Mouse (Mus musculus) embryonic facial prominence, embryonic 11.5 days (tissue): ENCODE measurements around the gene Dcps. TPM values are rescaled to one million over a fixed set of nuclear protein-coding genes. Genes with fewer than 3 reads are reported as not detected.

ENCODE experiments used
- ATAC-seq: fragments of 200-750 bp; cut with Nextera tagmentation; replicated peaks from 2 replicates; pipeline ENCODE4 v1.8.0; 2017; ENCODE audit warnings: low read depth; ENCODE audit not compliant: insufficient number of reproducible peaks, low FRiP score, low TSS enrichment
- DNase-seq: peaks from one replicate; pipeline ENCODE4 v3.0.0-alpha.2; 2015; ENCODE audit warnings: low spot score
- H3K27ac ChIP-seq: fragments of 300-500 bp; sonication (generic); replicated peaks from 2 replicates; pipeline ENCODE4 v1.5.1; 2014; ENCODE audit warnings: mild to moderate bottlenecking, low read depth, low read length, control low read depth
- H3K27me3 ChIP-seq: fragments of 300-500 bp; sonication (generic); 2 replicates; pipeline ENCODE4 v1.6.1; 2014; ENCODE audit warnings: mild to moderate bottlenecking, low read length, moderate library complexity, mixed read lengths; ENCODE audit not compliant: control insufficient read depth, insufficient read depth
- H3K36me3 ChIP-seq: fragments of 300-500 bp; sonication (generic); replicated peaks from 2 replicates; pipeline ENCODE4 v1.6.1; 2014; ENCODE audit warnings: low read depth, mild to moderate bottlenecking, low read length, moderate library complexity, mixed read lengths; ENCODE audit not compliant: control insufficient read depth, insufficient read depth
- H3K4me1 ChIP-seq: fragments of 300-500 bp; sonication (generic); 2 replicates; pipeline ENCODE4 v1.6.1; 2014; ENCODE audit warnings: low read length, mixed read lengths; ENCODE audit not compliant: control insufficient read depth, insufficient read depth
- H3K4me2 ChIP-seq: fragments of 300-500 bp; sonication (generic); 2 replicates; pipeline ENCODE4 v1.6.1; 2014; ENCODE audit warnings: low read depth, mild to moderate bottlenecking, control low read depth, low read length, moderate library complexity
- H3K4me3 ChIP-seq: fragments of 300-500 bp; sonication (generic); 2 replicates; pipeline ENCODE4 v1.5.1; 2014; ENCODE audit warnings: low read depth, low read length, control low read depth
- H3K9ac ChIP-seq: fragments of 300-500 bp; sonication (generic); replicated peaks from 2 replicates; pipeline ENCODE4 v1.6.1; 2014; ENCODE audit warnings: mild to moderate bottlenecking, control low read depth, low read length
- H3K9me3 ChIP-seq: fragments of 300-500 bp; sonication (generic); replicated peaks from 2 replicates; pipeline ENCODE4 v1.6.1; 2016; ENCODE audit warnings: mild to moderate bottlenecking, low read length, inconsistent platforms, mixed read lengths; ENCODE audit not compliant: control insufficient read depth
- WGBS: fragments of 180-500 bp; shearing (Covaris S2); extraction: QIAGEN DNeasy Blood & Tissue Kit; methylation state at CpG from one replicate; pipeline ENCODE4 v1.1.7; 2014; 5-methylcytosine and 5-hydroxymethylcytosine counted together
- polyA plus RNA-seq: library from polyadenylated mRNA; unstranded; fragments of >200 nt; fragmentation: Nextera tagmentation; extraction: Ambion mirVana; gene quantifications from 2 replicates; pipeline ENCODE4 v1.2.1, GENCODE M21; 2014

Gene Dcps
- polyA plus RNA-seq, 1 experiment from 2014 or later, result 93.3 TPM

DNA sequence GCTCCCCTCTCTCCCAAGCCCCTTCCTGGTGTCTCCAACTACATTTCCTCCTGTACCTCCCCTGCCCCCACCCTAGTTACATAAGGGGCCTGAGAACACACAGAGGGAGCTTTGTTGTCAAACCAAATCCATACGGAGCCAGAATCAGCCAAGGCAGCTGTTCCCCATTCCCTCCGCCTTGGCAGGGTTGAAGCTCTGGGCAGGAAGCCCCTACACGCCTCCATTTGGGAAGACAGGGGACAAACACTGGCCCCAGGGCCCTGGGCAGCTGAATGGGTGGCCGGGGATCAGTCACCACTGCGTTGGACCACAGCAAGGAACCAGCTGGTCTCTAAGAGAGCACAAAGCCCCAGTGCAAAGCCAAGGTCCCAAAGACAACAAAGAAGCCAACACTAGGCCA lies 66.9 kb downstream of the Dcps start:
- Histone ChIP-seq H3K4me2 (no peak overlapping the region), H3K27ac (peak overlapping the region; percentile 52)

DNA sequence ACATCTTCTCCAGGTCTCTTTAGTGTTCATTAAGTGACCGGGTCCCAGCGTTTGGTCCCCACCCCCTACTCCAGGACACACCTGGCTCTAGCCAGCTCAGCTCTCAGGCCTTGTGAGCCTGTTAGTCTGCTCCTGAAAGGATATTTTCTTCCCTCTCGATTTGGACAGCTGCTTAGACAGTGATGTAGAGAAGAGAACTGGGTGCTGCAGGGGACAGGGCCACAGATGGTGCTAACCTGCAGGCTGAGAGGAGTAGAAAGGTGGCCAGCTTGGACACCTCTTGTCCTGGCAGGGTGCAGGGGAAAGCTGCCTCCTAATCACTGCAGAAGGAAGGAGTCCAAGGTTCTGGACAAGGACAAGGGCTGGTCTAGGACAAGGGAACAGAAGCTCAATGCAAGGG lies 67.8 kb downstream of the Dcps start:
- no peaks in the 10 kb centered on the region for H3K36me3 ChIP-seq
- peaks cover 9% of the 10 kb centered on the region for H3K4me1 ChIP-seq
- H3K27ac ChIP-seq, result no peak overlapping the region
- ATAC-seq, result no peak
- 62% methylated on average over 3 of the region's 3 CpGs for WGBS
- no peaks in the 10 kb centered on the region for H3K9me3 ChIP-seq
- no peak overlapping the region for H3K9ac ChIP-seq
- H3K4me3 ChIP-seq, result no peak overlapping the region
- no peaks in the 10 kb centered on the region for H3K27me3 ChIP-seq
- DNase-seq, result no peak
- H3K4me2 ChIP-seq, result no peak overlapping the region

More for the DNA sequence above, 66.9 kb downstream of the Dcps start:
- no peaks in the 10 kb centered on the region for H3K27me3 ChIP-seq
- H3K9me3 ChIP-seq, result no peaks in the 10 kb centered on the region
- H3K36me3 ChIP-seq, result no peaks in the 10 kb centered on the region
- ATAC-seq (0 out of 2 replicates have a peak, but pooled peaks have one; percentile 8), DNase-seq (peak; percentile 79)
- H3K4me1 ChIP-seq, result peaks cover 9% of the 10 kb centered on the region
- WGBS, result 24% methylated on average over 5 of the region's 5 CpGs
- H3K4me3 ChIP-seq, result no peak overlapping the region
- no peak overlapping the region for H3K9ac ChIP-seq

- H3K4me1 ChIP-seq, result peaks cover 9% of the 10 kb centered on the region
- no peak overlapping the region for H3K4me2 ChIP-seq
- WGBS, result 84% methylated on average over 5 of the region's 5 CpGs
- no peaks in the 10 kb centered on the region for H3K9me3 ChIP-seq
- H3K27ac ChIP-seq, result no peak overlapping the region
- no peaks in the 10 kb centered on the region for H3K27me3 ChIP-seq
- no peak overlapping the region for H3K9ac ChIP-seq
- ATAC-seq (no peak), DNase-seq (no peak)
- H3K4me3 ChIP-seq, result no peak overlapping the region
- H3K36me3 ChIP-seq, result no peaks in the 10 kb centered on the region
Measured at GRCm38 (mm10) chr9:35107396-35107795, 68.5 kb downstream of the Dcps start.

- Histone ChIP-seq H3K36me3 (no peaks in the 10 kb centered on the region), H3K27me3 (no peaks in the 10 kb centered on the region), H3K4me2 (no peak overlapping the region), H3K4me1 (no peaks in the 10 kb centered on the region; the same call in 1 of the 2 replicates), H3K9ac (no peak overlapping the region), H3K9me3 (no peaks in the 10 kb centered on the region), H3K4me3 (no peak overlapping the region), H3K27ac (no peak overlapping the region)
- WGBS, result 56% methylated on average over 15 of the region's 15 CpGs
- no peak for ATAC-seq
- DNase-seq, result no peak
Measured at GRCm38 (mm10) chr9:35105884-35106880, 69.7 kb downstream of the Dcps start.

- no peak for ATAC-seq
- H3K9ac ChIP-seq, result no peak overlapping the region
- no peak overlapping the region for H3K27ac ChIP-seq
- WGBS, result 61% methylated on average over 2 of the region's 2 CpGs
- no peaks in the 10 kb centered on the region for H3K36me3 ChIP-seq
- H3K27me3 ChIP-seq, result no peaks in the 10 kb centered on the region
- no peaks in the 10 kb centered on the region; the same call in 1 of the 2 replicates for H3K4me1 ChIP-seq
- no peak for DNase-seq
- H3K9me3 ChIP-seq, result no peaks in the 10 kb centered on the region
- no peak overlapping the region for H3K4me2 ChIP-seq
- H3K4me3 ChIP-seq, result no peak overlapping the region
Measured at GRCm38 (mm10) chr9:35105438-35105837, 70.4 kb downstream of the Dcps start.

GRCm38 (mm10) chr9:35104711-35105110 lies 71.2 kb downstream of the Dcps start:
- DNase-seq (no peak), ATAC-seq (no peak)
- H3K4me2 ChIP-seq, result no peak overlapping the region
- no peaks in the 10 kb centered on the region for H3K36me3 ChIP-seq
- no peaks in the 10 kb centered on the region for H3K27me3 ChIP-seq
- H3K27ac ChIP-seq, result no peak overlapping the region
- H3K4me1 ChIP-seq, result no peaks in the 10 kb centered on the region; the same call in 1 of the 2 replicates
- WGBS, result 88% methylated on average over 4 of the region's 4 CpGs
- no peak overlapping the region for H3K9ac ChIP-seq
- no peak overlapping the region for H3K4me3 ChIP-seq
- H3K9me3 ChIP-seq, result no peaks in the 10 kb centered on the region

DNA sequence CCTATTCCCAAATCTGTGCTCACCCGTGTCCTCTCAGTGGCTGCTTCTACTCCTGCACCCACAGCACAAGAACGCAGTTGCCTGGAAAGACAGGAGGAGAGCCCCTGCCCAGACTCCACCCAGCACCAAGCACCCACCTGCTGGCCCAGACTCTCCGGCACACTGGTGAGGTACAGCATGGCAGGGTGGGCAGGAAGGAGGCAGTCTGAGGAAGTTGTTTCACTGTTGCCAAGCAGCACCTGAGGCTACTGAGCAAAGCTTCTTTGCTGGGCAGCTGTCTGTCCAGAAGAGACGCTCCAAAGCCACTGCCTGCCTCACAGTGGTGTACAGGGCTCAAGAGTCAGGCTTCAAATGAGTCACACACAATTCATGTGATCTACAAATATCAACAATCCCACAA lies 77.1 kb downstream of the Dcps start:
- Histone ChIP-seq H3K27ac (no peak overlapping the region), H3K9ac (no peak overlapping the region), H3K9me3 (no peaks in the 10 kb centered on the region), H3K4me3 (no peak overlapping the region), H3K36me3 (no peaks in the 10 kb centered on the region), H3K27me3 (no peaks in the 10 kb centered on the region), H3K4me2 (no peak overlapping the region), H3K4me1 (no peaks in the 10 kb centered on the region)
- ATAC-seq (no peak), DNase-seq (no peak)
- 82% methylated on average over 4 of the region's 4 CpGs for WGBS

DNA sequence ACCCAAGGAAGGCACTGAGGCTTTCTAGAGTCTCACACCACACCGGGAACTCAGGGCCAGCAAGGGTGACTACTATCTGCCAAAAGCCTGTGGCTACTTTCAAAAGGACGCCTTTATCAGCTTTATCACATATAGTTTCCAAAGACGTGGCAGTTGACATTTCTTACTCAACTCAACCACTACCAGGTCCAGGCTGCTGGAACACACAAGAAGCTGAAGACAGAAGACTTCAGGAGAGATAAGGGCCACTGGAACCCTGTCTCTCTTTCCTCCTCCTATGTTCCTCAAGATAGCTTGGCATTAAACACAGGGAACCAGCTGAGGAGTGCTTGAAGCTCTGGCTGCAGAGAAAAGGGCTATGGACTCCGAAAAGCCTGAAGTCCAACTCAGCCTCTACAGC lies 78.0 kb downstream of the Dcps start:
- no peak for ATAC-seq
- WGBS, result 91% methylated on average over 4 of the region's 4 CpGs
- Histone ChIP-seq H3K4me3 (no peak overlapping the region), H3K4me2 (no peak overlapping the region), H3K9ac (no peak overlapping the region), H3K27me3 (no peaks in the 10 kb centered on the region), H3K27ac (no peak overlapping the region), H3K36me3 (no peaks in the 10 kb centered on the region), H3K4me1 (no peaks in the 10 kb centered on the region), H3K9me3 (no peaks in the 10 kb centered on the region)
- no peak for DNase-seq
